Mouse (Mus musculus) left cerebral cortex, adult 11 months (tissue): ENCODE measurements around the gene Man2b1.
"Not testable (repeated sequence)": the region's sequence is repeated elsewhere in the genome, so short reads cannot be mapped to it uniquely, and the experiment has no call there.

ENCODE experiments used
- DNase-seq: peaks from one replicate; pipeline ENCODE4 v3.0.0; 2022; ENCODE audit warnings: low spot score

Gene Man2b1

GRCm38 (mm10) chr8:85074167-85074566 is 8.9 kb upstream of the Man2b1 start:
- no peak for DNase-seq

DNA sequence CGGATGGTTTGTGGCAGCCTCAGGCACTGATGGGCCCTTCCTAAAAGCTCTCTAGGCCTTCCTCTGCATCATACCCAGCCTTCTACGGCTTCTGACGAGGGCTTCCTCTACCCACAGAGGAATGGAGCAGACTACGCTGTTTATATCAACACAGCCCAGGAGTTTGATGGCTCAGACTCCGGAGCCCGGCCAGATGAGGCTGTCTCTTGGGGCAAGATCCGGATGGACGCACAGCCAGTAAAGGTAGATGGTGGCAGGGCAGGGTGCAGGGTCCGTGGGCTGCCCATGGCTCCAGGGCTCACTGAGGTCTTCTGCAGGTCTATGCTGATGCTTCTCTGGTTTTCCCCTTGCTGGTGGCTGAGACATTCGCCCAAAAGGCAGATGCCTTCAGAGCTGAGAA is 8.5 kb upstream of the Man2b1 start:
- DNase-seq = no peak

- DNase-seq = no peak
These were observed 7.1 kb upstream of the Man2b1 start for GRCm38 (mm10) chr8:85076001-85076400.

GRCm38 (mm10) chr8:85076993-85077392 is 6.1 kb upstream of the Man2b1 start:
- DNase-seq = peak; percentile 81

GRCm38 (mm10) chr8:85080214-85080531 is 2.9 kb upstream of the Man2b1 start:
- no peak for DNase-seq

DNA sequence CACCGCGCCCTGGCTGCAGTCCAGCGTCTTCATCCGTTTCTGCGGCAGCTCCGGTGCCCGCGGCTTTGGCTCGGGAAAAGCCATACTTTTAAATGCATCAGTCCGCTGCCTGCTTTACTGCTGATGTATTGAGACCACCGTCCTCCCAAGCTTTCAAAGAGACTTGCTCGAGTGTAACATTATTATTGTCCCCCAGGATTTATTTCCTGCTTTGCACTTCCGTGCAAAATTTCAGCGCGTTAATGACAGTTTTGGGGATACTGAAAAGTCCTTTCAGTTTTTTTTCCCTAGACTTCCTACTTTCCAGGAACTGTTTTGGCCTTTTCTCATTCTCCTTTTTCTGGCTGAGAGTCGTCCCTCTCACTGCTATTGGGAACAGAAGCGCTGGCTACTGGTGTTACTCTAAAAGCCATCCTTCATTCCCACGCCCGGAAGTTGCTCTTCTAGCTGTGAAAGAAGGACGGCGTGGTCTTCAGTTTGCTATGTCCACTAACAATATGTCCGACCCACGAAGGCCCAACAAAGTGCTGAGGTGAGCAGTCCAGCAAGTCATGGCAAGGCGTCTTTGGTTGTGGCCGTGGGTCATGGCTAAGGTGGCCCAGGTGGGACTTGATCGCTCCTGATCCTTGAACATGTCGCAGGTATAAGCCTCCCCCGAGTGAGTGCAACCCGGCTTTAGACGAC is 2.4 kb upstream of the Man2b1 start, which contains the start of gene Wdr83os:
Gene Wdr83os, plus strand, starts transcription at position 209 of the 684 bp plus-strand sequence.
- DNase-seq = no peak

DNA sequence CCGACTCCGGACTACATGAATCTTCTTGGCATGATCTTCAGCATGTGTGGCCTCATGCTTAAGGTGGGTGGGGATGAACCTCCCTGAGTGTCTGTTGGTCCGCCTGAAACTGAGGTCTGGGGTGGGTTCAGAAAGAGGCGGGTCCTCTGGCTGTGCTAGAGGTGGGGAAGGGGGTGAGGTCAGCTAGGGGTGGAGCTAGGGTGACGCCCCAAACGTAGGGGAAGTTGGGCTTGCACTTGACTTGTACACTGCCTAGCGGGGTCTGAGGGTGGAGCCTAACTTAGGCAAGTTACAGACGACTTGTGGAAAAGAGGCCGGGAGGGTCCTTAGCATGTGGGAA is 1.9 kb upstream of the Man2b1 start, which contains the start of gene Wdr83:
Gene Wdr83, minus strand, starts transcription at position 91 of the 340 bp plus-strand sequence.
- no peak for DNase-seq

DNA sequence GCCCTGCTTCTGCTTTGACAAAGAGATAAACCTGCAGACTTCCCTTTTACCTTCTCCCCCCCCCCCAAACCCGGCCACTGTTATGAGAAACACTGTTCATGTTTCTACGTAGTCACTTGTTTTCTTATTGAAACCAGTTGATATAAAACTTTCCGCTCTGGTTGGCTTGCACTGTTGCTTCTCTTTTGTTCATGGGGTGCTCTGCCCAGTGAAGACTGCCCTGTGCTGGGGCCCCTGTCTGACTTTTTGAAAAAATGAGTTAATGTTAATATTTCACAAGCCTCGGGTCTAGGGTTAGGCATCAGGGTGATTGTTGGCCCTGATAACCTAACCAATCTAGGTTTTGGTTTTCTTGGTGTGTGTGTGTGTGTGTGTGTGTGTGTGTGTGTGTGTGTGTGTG is 901 bp upstream of the Man2b1 start:
- not testable (repeated sequence) for DNase-seq

- DNase-seq = no peak
These were observed 1.6 kb downstream of the Man2b1 start for GRCm38 (mm10) chr8:85084633-85085032.

DNA sequence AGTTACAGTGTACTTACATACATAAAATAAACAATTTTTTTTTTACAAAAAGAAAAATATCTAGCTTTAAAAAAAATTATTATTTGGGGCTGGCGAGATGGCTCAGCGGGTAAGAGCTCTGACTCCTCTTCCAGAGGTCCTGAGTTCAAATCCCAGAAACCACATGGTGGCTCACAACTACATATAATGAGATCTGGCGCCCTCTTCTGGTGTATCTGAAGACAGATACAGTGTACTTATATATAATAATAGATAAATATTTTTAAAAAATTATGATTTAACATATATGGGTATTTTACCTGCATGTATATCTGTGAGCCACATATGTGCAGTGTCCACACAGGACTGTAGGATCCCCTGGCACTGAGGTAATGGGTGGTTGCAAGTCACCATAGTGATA is 3.2 kb downstream of the Man2b1 start:
- DNase-seq = no peak

DNA sequence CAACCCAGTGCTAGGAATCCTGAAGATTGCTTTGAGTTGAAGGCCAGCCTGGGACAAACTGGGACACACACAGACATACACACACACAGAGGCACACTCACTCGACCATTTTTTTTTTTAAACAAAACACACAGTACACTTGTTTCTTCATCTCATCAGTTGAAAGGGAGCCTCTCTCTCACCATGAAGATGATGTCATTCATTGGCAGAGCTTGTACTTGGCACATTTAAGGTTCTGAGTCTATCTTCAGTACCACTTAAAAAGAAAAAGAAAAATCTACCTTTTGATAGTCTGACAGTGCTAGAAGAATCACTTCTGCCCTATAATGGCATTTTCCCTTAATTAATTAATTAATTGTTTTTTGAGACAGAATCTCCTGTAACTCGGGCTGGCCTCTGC is 5.7 kb downstream of the Man2b1 start:
- DNase-seq = no peak

GRCm38 (mm10) chr8:85090856-85091255 is 7.8 kb downstream of the Man2b1 start:
- DNase-seq = no peak

DNA sequence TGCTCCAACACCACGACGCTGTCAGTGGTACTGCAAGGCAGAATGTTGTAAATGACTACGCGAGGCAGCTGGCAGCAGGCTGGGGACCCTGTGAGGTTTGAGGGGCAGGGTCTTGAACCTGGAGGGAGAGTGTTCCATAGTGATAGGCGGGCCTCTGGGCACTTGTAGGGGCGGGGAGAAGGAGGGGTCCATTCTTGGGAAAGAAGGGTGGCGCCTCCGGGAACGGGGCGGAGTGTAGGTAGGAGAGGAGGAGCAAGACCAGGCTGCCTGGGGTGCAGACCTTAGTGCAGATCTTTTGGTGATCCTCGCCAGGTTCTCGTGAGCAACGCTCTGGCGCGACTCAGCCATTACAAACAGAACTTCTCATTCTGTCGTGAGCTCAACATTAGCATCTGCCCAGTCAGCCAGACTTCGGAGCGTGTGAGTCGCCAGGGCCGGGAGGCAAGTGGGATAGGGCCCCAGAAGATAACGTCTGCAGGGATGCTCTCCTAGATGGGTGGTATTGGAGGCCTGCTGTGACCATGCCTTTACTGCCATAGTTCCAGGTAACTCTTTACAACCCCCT is 8.5 kb downstream of the Man2b1 start:
- no peak for DNase-seq

DNA sequence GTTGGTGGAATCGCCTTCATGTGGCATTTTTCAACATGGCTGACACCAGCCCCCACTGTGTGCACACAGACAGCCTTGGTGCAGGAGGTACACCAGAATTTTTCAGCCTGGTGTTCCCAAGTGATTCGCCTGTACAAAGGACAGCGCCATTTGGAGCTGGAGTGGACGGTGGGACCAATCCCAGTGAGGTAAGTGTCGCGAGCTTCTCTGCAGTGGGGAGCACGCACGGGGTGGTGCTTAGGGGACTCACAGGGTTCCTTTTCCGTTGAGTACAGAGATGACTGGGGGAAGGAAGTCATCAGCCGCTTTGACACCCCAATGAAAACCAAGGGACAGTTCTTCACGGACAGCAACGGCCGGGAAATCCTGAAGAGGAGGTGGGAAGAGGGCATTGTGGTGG is 12.0 kb downstream of the Man2b1 start:
- no peak for DNase-seq

DNA sequence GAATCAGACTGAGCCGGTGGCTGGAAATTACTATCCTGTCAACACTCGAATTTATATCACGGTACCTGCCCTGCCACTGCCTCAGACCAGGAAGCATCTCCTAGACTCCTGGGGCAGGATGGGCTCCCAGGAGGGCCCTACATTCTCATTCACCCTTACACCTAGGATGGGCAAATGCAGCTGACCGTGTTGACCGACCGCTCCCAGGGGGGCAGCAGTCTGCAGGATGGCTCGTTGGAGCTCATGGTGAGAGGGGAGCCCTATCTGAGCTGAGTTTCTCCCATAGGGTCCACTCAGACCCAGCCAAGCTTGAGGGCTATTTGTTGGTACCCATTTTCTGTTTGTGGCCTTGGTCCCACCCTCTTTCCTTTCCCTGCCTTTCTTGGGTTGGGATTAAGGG is 12.5 kb downstream of the Man2b1 start:
- no peak for DNase-seq

DNA sequence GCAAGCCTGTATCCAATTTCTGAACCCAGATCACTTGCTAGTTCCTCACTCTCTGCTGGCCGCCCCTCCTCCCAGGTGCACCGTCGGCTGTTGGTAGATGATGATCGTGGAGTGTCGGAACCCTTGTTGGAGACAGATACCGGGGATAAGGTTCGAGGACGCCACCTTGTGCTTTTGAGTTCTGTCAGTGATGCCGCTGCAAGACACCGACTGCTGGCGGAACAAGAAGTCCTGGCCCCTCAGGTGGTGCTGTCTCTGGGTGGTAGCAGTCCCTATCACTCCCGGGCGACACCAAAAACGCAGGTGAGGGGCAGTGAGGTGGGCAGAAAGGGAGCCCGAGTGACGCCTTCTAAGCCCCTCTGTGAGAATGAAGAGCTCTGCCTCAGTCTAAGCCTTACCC is 13.1 kb downstream of the Man2b1 start:
- no peak for DNase-seq

- DNase-seq = no peak
These were observed 13.8 kb downstream of the Man2b1 start for GRCm38 (mm10) chr8:85096850-85097249.

DNA sequence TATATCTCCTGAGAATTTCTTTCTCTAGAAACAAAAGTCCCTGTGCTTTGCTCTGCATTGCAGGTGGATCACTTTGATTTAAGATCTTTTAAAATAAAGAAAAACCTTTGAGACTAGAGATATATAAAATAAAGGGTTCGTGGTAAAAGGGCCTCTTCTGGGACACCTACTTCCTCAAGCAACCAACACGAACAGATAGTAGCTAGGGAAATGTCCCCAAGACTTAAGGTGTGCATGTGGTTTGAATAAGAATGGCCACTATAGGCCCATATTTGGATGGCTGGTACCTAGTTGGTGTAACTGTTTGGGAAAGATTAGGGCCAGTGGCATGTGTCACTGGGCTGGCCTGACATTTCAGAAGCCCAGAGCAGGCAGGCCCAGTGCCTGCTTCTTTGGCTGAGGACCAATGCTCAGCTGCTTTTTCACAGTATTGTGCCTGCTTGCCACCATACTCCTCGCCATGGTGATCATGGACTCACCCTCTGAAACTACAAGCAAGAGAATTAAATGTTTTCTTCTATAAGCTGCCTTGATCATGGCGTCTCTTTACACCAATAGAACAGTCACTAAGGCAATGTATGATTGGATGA is 17.1 kb downstream of the Man2b1 start:
- no peak for DNase-seq

GRCm38 (mm10) chr8:85113241-85113640 is 30.2 kb downstream of the Man2b1 start:
- DNase-seq = no peak

GRCm38 (mm10) chr8:85115501-85115900 is 32.4 kb downstream of the Man2b1 start:
- no peak for DNase-seq

DNA sequence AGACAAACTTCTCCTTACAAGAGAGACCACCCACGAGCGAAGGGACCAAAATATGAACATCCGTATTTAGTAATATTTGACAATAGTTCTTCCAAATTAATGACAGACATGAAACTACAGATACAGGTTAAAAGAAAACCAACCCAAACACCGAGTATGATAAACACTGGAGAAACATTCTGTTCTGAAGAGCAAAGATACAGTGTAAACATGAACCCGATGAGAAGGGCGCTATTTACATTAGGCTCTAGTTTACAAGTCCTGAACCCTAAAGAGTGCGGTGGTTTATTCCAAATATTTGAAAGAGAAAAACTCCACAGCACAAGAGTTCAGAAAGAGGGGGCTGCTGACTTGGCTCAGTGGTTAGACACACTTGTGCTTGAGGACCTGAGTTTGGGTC is 33.9 kb downstream of the Man2b1 start:
- no peak for DNase-seq

- peak; percentile 67 for DNase-seq
These were observed 36.2 kb downstream of the Man2b1 start for GRCm38 (mm10) chr8:85119052-85119981.

- DNase-seq = not testable (repeated sequence)
These were observed 37.2 kb downstream of the Man2b1 start for GRCm38 (mm10) chr8:85120251-85120650.
